Mouse (Mus musculus) liver, embryonic 12.5 days (tissue): ENCODE results near the gene Polr3e. TPM values are rescaled to one million over a fixed set of nuclear protein-coding genes. Genes with fewer than 3 reads are reported as not detected.

Experiments used
- ATAC-seq: fragments of 200-750 bp; cut with Nextera tagmentation; 2 replicates; pipeline ENCODE4 v1.8.0; 2017; ENCODE audit warnings: moderate number of reproducible peaks, mild to moderate bottlenecking, moderate library complexity
- H3K27ac ChIP-seq: fragments of 300-500 bp; sonication (generic); 2 replicates; pipeline ENCODE4 v1.5.1; 2016; ENCODE audit warnings: mild to moderate bottlenecking
- H3K27me3 ChIP-seq: fragments of 300-500 bp; sonication (generic); replicated peaks from 2 replicates; pipeline ENCODE4 v1.6.1; 2016; ENCODE audit warnings: mild to moderate bottlenecking, moderate library complexity
- H3K36me3 ChIP-seq: fragments of 300-500 bp; sonication (generic); 2 replicates; pipeline ENCODE4 v1.6.1; 2016; ENCODE audit warnings: mild to moderate bottlenecking, moderate library complexity
- H3K4me1 ChIP-seq: fragments of 300-500 bp; sonication (generic); 2 replicates; pipeline ENCODE4 v1.6.1; 2016
- H3K4me2 ChIP-seq: fragments of 300-500 bp; sonication (generic); 2 replicates; pipeline ENCODE4 v1.6.1; 2016; ENCODE audit warnings: mild to moderate bottlenecking, moderate library complexity
- H3K4me3 ChIP-seq: fragments of 300-500 bp; sonication (generic); 2 replicates; pipeline ENCODE4 v1.5.1; 2016; ENCODE audit warnings: mild to moderate bottlenecking, moderate library complexity
- H3K9ac ChIP-seq: fragments of 300-500 bp; sonication (generic); 2 replicates; pipeline ENCODE4 v1.6.1; 2016; ENCODE audit warnings: mild to moderate bottlenecking, moderate library complexity
- H3K9me3 ChIP-seq: fragments of 300-500 bp; sonication (generic); replicated peaks from 2 replicates; pipeline ENCODE4 v1.6.1; 2016; ENCODE audit warnings: mild to moderate bottlenecking, moderate library complexity
- WGBS: fragments of 180-500 bp; shearing (Covaris S2); methylation state at CpG from one replicate; pipeline ENCODE4 v1.1.7; 2016; ENCODE audit not compliant: insufficient replicate concordance; 5-methylcytosine and 5-hydroxymethylcytosine counted together
- polyA plus RNA-seq: library from polyadenylated mRNA; unstranded; fragments of >200 nt; fragmentation: Nextera tagmentation; extraction: Ambion mirVana; gene quantifications from 2 replicates; pipeline ENCODE4 v1.2.1, GENCODE M21; 2016

The Polr3e gene
- polyA plus RNA-seq: 27.4 and 27.9 TPM in 2 replicates

DNA sequence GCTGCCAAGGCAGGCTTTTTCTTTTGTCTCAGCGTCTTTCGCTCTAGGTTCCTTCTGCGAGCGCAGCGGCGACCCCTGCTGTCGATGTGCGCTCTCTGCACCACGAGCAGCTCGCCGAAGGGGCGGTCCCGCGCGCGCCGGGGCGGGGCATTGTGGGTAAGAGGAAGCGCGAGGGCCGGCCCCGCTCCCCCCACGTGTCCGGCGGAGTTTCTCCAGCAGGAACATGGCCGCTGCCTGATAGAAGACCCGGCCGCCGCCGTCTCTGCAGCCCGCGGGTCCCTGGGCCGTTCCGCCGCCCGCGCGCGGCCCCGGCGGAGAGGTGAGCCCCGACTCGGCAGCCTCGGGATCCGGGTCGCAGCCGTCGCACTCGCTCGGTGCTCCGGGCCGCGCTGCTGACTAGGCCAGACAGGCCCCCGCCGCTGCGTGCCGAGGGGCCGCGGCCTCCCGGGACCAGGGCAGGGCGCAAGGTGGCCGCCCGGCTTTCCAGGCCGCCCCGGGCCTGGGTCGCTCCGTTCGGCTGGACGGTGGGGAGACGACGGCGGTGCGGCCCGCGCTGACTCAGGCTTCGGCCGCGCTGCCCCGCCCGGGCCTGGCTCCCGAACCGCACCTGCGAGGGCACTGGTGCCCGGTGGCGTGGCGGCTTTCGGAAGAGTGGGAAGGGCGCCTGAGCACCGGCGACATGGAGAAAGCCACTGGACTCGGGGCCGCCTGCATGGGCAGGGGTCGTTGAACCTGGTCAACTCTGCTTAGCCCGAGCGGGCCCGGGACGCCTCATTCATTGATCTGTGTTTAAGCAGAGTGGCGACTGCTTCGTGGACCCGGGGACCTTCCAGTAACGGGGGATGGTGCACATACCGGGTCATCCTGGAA is at the start of gene Polr3e:
Gene Polr3e, plus strand, starts transcription at position 153 of the 870 bp plus-strand sequence.
- peak; percentile 88 for ATAC-seq
- Histone ChIP-seq H3K4me2 (peak within 1 kb of the TSS; percentile 95), H3K36me3 (peaks cover 18% of the 10 kb centered on the region), H3K27ac (peak within 1 kb of the TSS; percentile 95), H3K4me1 (peaks cover 39% of the 10 kb centered on the region), H3K4me3 (peak within 1 kb of the TSS; percentile 96), H3K27me3 (no peaks in the 10 kb centered on the region), H3K9me3 (no peaks in the 10 kb centered on the region), H3K9ac (peak within 1 kb of the TSS; percentile 96)
- under 1% methylated on average over 97 of the region's 102 CpGs for WGBS

DNA sequence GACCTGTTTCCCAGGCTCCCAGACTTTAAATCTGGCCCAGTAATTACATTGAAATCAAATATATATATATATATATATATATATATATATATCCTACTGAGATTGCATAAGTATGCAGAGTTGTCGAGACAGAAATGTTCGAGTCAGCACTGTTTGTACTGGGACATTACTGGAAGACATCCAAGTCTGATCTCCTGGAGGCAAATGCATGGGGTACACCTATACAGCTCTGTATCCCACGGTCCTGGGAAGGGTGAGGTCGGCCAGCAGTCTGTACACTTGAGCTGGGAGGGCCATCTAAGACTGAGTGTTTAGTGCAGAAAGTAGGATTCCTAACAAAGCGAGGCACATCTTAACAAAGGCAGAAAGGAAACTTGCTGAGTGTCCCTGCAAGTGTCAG is 47.7 kb upstream of the Polr3e start:
- ATAC-seq: no peak
- Histone ChIP-seq H3K4me1 (peaks cover 98% of the 10 kb centered on the region), H3K27me3 (no peaks in the 10 kb centered on the region), H3K4me2 (no peak overlapping the region), H3K36me3 (peaks cover 49% of the 10 kb centered on the region), H3K4me3 (no peak overlapping the region), H3K9me3 (no peaks in the 10 kb centered on the region), H3K27ac (peak overlapping the region; percentile 97), H3K9ac (no peak overlapping the region)
- WGBS: 69% methylated on average over 5 of the region's 5 CpGs

GRCm38 (mm10) chr7:120870431-120871008 is 47.0 kb upstream of the Polr3e start:
- Histone ChIP-seq H3K36me3 (peaks cover 49% of the 10 kb centered on the region), H3K4me1 (peaks cover 98% of the 10 kb centered on the region), H3K9me3 (no peaks in the 10 kb centered on the region), H3K9ac (peak overlapping the region; percentile 4; the same call in 1 of the 2 replicates), H3K4me3 (no peak overlapping the region), H3K27ac (peak overlapping the region; percentile 39), H3K4me2 (no peak overlapping the region), H3K27me3 (no peaks in the 10 kb centered on the region)
- no peak for ATAC-seq
- 78% methylated on average over 5 of the region's 5 CpGs for WGBS

- Histone ChIP-seq H3K4me2 (no peak overlapping the region), H3K27me3 (no peaks in the 10 kb centered on the region), H3K4me1 (peaks cover 98% of the 10 kb centered on the region), H3K4me3 (no peak overlapping the region), H3K9ac (0 out of 2 replicates have a peak overlapping the region, but pooled peaks have one; percentile 5), H3K36me3 (peaks cover 62% of the 10 kb centered on the region), H3K9me3 (no peaks in the 10 kb centered on the region), H3K27ac (peak overlapping the region; percentile 96; the same call in 1 of the 2 replicates)
- ATAC-seq: no peak
- 89% methylated on average over 12 of the region's 12 CpGs for WGBS
Observed at GRCm38 (mm10) chr7:120873083-120873482, 44.5 kb upstream of the Polr3e start.

DNA sequence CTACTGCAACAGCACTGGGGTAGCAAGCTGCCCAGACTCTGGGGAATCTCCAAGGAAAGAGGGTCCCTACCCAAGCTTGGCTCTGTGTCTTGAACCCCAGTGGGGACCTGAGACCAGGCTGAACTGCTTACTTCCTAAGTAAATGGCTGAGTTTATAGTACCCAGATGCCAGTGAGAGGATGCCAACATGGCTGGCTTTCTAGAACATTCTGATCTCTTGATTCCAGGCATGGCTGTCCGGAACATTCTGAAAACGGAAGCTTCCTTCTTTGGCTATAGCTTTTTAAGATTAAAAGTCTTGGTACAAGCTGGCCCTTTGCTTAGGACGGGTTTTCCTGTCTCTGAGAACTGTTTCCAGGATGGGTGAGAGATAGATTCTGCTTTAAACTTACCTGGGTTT is 43.5 kb upstream of the Polr3e start:
- no peaks in the 10 kb centered on the region for H3K9me3 ChIP-seq
- H3K4me1 ChIP-seq: peaks cover 98% of the 10 kb centered on the region
- no peaks in the 10 kb centered on the region for H3K27me3 ChIP-seq
- peak overlapping the region; percentile 73 for H3K9ac ChIP-seq
- H3K36me3 ChIP-seq: peaks cover 68% of the 10 kb centered on the region
- 84% methylated on average over 3 of the region's 3 CpGs for WGBS
- H3K4me3 ChIP-seq: no peak overlapping the region
- peak overlapping the region; percentile 96 for H3K27ac ChIP-seq
- no peak for ATAC-seq
- peak overlapping the region; percentile 67 for H3K4me2 ChIP-seq

DNA sequence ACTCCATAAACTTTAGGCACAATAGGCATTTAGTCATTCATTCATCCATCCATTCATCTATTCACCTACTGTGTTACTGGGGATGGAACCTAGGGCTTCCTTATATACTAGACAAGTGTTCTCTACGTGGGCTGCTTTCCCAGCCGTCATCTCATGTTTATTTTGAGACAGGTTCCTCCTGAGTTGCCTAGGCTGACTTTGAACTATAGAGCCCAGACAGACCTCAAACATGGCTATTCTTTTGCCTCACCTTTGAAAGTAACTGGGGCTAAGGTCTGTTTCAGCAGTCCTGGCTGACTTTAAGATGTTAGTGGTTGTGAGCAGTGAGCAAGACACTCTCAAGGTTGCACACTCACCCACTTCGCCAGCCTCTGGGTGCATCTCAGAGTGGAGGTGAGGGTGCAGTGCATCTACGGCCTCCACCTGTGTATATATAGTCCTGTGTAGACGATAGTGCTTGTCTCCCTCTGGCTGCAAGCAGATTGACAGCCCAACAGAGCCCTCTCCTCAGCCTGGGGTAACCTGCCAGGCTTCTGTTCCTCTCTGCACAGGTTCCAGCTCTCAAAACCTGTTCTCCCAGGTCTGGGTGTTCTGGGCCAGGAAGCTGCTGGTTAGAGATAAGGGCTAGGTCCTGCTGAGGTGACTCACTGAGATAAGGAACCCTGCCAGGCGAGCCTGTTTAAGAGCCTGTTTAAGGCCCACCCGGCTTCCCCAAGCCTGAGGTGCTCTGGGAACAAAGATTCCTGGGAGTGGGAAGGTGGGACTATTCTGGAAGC is 42.6 kb upstream of the Polr3e start:
- Histone ChIP-seq H3K4me1 (peaks cover 98% of the 10 kb centered on the region), H3K4me3 (peak overlapping the region; percentile 34), H3K27me3 (no peaks in the 10 kb centered on the region), H3K27ac (peak overlapping the region; percentile 96), H3K9ac (peak overlapping the region; percentile 73), H3K9me3 (no peaks in the 10 kb centered on the region), H3K36me3 (peaks cover 71% of the 10 kb centered on the region), H3K4me2 (peak overlapping the region; percentile 67)
- 20% methylated on average over 7 of the region's 7 CpGs for WGBS
- peak; percentile 95 for ATAC-seq

- peak; percentile 55 for ATAC-seq
- Histone ChIP-seq H3K27ac (peak overlapping the region; percentile 96), H3K4me1 (peaks cover 98% of the 10 kb centered on the region), H3K27me3 (no peaks in the 10 kb centered on the region), H3K4me3 (peak overlapping the region; percentile 34), H3K9ac (peak overlapping the region; percentile 73), H3K36me3 (peaks cover 76% of the 10 kb centered on the region), H3K9me3 (no peaks in the 10 kb centered on the region), H3K4me2 (peak overlapping the region; percentile 67)
- 40% methylated on average over 3 of the region's 3 CpGs for WGBS
Observed at GRCm38 (mm10) chr7:120875540-120876388, 41.8 kb upstream of the Polr3e start.

- Histone ChIP-seq H3K4me2 (peak overlapping the region; percentile 71), H3K9ac (0 out of 2 replicates have a peak overlapping the region, but pooled peaks have one; percentile 15), H3K4me1 (peaks cover 99% of the 10 kb centered on the region), H3K36me3 (peaks cover 79% of the 10 kb centered on the region), H3K4me3 (no peak overlapping the region), H3K27ac (peak overlapping the region; percentile 96), H3K27me3 (no peaks in the 10 kb centered on the region), H3K9me3 (no peaks in the 10 kb centered on the region)
- 86% methylated on average over 6 of the region's 6 CpGs for WGBS
- ATAC-seq: no peak
Observed at GRCm38 (mm10) chr7:120878271-120878670, 39.3 kb upstream of the Polr3e start.

- H3K36me3 ChIP-seq: peaks cover 85% of the 10 kb centered on the region
- 64% methylated on average over 3 of the region's 3 CpGs for WGBS
- peak overlapping the region; percentile 71 for H3K4me2 ChIP-seq
- H3K4me1 ChIP-seq: peaks cover 99% of the 10 kb centered on the region
- peak overlapping the region; percentile 87 for H3K27ac ChIP-seq
- peak overlapping the region; percentile 73 for H3K9ac ChIP-seq
- no peaks in the 10 kb centered on the region for H3K27me3 ChIP-seq
- peak; percentile 75 for ATAC-seq
- H3K9me3 ChIP-seq: no peaks in the 10 kb centered on the region
- peak overlapping the region; percentile 57 for H3K4me3 ChIP-seq
Observed at GRCm38 (mm10) chr7:120879972-120880371, 37.6 kb upstream of the Polr3e start.

DNA sequence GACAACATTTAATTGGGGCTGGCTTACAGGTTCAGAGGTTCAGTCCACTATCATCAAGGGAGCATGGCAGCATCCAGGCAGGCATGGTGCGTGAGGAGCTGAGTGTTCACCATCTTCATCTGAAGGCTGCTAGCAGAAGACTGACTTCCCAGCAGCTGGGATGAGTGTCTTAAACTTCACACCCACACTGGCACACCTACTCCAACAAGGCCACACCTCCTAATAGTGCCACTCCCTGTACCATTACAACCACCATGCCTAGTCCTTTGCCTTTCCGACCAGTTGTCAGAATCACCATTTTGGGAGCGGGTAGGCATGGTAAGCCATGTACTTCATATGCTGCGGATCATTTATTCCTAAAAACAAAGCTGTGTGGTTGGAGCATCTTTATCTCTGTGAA is 36.8 kb upstream of the Polr3e start:
- WGBS: 91% methylated on average over 4 of the region's 4 CpGs
- H3K4me1 ChIP-seq: peaks cover 99% of the 10 kb centered on the region
- peaks cover 93% of the 10 kb centered on the region for H3K36me3 ChIP-seq
- H3K4me2 ChIP-seq: peak overlapping the region; percentile 71
- peak overlapping the region; percentile 73 for H3K9ac ChIP-seq
- ATAC-seq: peak; percentile 48
- no peaks in the 10 kb centered on the region for H3K9me3 ChIP-seq
- H3K4me3 ChIP-seq: peak overlapping the region; percentile 57
- H3K27me3 ChIP-seq: no peaks in the 10 kb centered on the region
- peak overlapping the region; percentile 87 for H3K27ac ChIP-seq

GRCm38 (mm10) chr7:120881451-120881850 is 36.1 kb upstream of the Polr3e start:
- H3K9me3 ChIP-seq: no peaks in the 10 kb centered on the region
- no peak overlapping the region for H3K4me3 ChIP-seq
- peak; percentile 45 for ATAC-seq
- H3K4me1 ChIP-seq: peaks cover 92% of the 10 kb centered on the region
- peak overlapping the region; percentile 71; the same call in 1 of the 2 replicates for H3K4me2 ChIP-seq
- H3K36me3 ChIP-seq: peaks cover 96% of the 10 kb centered on the region
- H3K27me3 ChIP-seq: no peaks in the 10 kb centered on the region
- H3K9ac ChIP-seq: no peak overlapping the region
- 70% methylated on average over 2 of the region's 2 CpGs for WGBS
- peak overlapping the region; percentile 87 for H3K27ac ChIP-seq
